Mouse (Mus musculus) left cerebral cortex, postnatal 36 days (tissue): ENCODE measurements around the gene Frem1. TPM values are rescaled to one million over a fixed set of nuclear protein-coding genes. Genes with fewer than 3 reads are reported as not detected.
A peak's percentile ranks its signal among the peaks of the same experiment; 100 is the strongest.

ENCODE experiments used
- DNase-seq, 2 experiments: peaks; one replicate each; pipeline ENCODE4 v3.0.0; 2021 to 2022; ENCODE audit warnings: low spot score in 2 of 2, mixed read lengths in 1 of 2
- intact Hi-C: fragments of 180-260 bp; cut with DNase I; formaldehyde crosslinking; loops from one replicate; pipeline ENCODE4 v1.15.1; 2025
- total RNA-seq, 2 experiments: library from RNA; stranded (reverse); gene quantifications; 2 replicates each; pipeline ENCODE4 v1.2.3; 2021

The Frem1 gene
- total RNA-seq, 2 experiments from 2014 or later, result 1.4 to 2.6 TPM

DNA sequence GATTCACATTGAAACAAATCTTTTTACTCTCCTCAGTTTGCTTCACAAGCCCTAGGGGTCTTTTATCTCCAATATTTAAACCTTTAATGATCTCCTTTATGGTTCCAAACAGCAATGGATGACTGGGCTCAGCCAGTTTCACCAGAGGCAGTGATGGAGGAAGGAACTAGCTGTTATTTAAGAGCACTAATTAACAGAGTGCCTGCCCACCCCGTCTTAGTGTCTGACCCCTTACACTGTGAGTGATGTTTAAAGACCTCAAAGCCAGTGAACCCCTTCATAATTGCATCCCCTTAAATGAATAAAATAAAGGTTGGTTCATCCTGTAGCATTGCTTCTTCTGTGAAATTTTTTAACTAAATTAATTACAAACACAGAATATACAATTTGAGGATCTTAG, 19.4 kb downstream of the Frem1 start:
- DNase-seq, result no peak

DNA sequence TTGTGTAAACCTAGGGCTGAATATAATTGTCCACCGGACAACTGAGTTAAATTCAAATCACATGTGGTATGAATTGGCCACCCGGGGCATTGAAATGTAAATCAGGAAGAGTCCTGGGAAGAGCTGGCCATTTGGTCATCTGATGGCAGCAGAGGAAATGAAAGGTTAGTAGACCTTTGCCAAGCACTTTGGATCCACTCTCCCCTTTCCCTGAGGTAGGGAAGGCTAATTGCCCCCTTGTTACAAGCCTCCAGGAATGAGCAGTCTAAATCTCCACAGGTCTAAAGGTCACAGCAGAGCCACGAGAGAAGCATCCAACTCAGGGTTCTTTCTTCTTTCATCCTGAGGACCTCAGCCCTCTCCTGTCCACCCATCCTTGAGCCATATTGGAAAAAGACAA, 20.5 kb downstream of the Frem1 start:
- intact Hi-C loops, result no loop called here
- no peak for DNase-seq

More for the DNA sequence above, 19.4 kb downstream of the Frem1 start:
- intact Hi-C loops, result no loop called here

DNA sequence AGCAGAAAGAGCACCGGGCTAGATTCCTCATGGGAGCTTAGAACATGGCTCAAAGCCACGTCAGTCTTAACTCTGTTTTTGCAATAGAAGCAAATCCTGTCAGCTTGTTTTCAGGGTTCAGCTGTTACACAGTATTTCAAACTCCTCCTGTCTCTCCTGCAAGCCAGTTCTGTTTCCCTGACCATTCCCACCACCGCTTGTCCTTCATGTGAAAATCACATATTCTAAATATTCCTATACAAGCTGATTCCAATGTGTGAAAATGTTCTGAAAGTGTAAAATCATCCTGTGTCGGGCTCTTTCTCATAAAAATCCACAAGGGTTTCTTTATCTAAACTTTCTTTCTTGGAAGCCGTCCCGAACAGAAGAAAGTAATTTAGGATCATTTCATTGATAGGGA, 22.0 kb downstream of the Frem1 start:
- intact Hi-C loops, result no loop called here
- DNase-seq, result no peak

DNA sequence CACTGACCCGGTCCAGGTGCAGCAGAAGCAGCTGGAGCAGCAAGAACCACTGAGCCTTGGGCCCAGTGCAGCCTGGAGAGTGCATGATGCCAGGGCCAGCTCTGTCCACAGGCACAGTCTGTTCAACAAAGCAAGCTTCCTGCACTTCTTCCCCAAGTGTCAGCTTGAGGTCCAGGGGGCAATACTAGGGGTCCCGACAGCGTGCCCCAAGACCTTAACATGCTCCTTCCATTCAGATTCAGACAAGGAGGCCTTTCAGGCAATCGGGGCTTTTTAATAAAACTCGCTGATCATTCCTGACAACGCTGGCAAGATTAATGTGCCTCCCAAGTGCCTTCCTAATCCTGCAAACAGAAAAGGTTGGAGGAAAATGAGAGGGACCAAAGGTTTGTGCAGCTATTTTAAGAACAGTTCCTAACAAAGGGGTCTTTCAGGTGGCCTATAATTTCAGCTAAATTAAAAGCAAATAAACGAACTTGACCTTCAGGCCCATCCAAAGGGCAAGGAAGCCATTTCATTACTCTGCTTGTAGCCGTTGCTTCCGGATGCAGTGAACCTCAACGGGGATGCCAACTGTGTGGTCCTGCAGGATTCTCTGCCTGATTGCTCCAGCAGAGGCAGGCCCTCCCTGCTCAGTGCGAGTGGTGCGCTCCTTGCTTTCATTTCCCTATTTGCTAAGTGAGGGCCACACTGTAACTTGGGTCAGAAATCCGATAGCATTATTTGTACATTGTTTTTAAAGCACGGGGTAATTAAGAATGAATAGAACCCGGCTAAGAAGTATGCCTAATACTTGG, 31.2 kb downstream of the Frem1 start:
- DNase-seq, result no peak

DNA sequence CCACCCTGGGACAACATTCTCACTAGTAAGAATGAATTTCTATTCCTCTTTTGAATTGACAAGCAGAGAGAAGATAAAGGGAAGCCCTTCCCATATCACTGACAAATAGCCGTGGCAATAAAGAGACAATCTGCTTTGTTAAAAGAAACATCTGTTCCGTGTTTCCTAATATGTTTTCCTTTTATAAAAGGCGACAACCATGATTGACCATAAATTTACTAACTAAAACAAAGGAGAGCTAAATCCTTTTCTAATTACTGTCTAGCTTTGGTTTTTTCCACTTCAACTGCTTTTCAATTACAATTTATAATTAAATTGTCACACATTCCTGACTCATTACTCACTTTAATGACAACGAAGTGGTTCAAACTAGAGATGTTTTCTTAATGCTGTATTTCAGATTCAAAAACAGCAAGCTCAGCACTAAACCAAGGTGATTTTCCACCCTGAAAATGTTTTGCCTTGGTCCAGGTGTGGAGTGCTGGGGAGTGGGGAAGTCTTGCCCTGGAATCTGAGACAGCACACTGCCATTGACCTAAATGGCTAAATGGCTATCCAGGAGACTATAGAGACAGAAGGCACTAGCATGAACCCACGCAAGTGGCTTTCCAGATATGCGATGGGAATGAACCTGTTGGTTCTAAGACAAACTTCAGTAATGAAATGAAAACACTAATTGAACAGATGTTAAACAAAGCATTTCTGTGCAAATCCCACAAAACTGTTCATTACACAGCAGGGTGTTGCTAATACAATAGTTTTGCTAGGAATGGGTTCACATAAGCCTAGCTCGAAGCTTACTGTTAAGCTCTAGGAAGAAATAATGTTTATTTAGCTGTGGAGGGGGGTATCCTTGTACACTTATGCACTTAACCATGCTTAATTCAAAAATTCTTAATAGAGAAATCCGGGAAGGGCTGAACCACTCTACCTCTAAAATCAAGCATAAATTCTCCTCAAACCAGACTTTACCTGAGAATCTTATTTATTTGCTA, 33.7 kb downstream of the Frem1 start:
- intact Hi-C loops, result no loop called here
- no peak for DNase-seq

More for the DNA sequence above, 31.2 kb downstream of the Frem1 start:
- intact Hi-C loops, result no loop called here

DNA sequence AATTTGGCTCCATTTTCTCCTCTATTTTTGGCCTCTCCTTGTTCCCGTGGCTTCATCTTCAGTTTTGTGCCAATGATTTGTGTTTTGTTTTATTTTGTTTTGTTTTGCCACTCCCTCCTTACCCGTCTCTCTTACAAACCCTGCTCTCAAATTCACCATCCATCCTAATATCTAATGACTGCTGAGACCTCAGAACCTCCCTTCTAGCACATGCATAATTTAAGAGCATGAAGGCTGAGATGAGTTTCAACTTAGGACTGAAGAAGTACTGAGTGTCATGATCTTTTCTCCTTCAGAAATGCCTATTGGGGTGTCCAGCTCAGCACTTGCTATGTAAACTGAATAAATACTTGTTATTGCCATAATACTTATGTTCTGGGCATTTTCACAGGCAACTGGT, 37.6 kb downstream of the Frem1 start:
- DNase-seq, result no peak
- intact Hi-C loops, result no loop called here

DNA sequence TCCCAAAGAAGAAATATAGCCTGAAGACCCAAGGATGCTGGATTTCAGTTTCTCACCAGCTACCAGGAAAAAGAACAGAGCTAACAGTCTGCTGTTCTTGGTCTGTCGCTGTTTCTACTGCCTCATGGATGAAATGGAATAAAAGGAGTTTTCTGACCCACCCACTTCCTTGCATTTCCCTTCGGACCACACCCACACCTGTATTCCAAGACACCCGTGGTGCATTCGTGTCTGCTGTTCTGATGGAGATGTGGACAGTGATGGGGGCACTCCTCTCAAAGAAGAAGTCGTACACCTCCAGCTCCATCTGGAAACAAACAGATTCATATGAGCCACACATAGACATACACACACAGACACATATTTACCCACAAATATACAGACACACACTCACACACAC, 48.1 kb downstream of the Frem1 start:
- intact Hi-C loops, result no loop called here
- DNase-seq, result no peak

DNA sequence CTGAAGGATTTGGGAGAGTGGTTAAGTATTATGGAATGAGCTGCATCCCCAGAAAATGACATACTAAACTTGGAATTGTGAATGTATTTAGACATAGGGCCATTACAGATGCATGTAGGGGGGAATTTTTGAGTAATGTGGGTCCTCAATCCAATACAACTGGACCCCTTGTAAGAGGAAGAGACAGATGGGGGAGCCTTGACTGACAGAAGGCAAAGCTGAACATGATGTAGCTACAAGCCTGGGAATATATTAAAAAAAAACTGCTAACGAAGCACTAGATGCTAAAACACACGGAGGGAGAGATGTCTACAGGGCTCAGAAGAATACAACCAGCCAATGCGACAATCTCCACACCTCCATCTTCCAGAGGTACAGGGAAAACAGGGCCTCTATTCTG, 60.1 kb downstream of the Frem1 start:
- intact Hi-C loops, result no loop called here
- DNase-seq, result no peak

DNA sequence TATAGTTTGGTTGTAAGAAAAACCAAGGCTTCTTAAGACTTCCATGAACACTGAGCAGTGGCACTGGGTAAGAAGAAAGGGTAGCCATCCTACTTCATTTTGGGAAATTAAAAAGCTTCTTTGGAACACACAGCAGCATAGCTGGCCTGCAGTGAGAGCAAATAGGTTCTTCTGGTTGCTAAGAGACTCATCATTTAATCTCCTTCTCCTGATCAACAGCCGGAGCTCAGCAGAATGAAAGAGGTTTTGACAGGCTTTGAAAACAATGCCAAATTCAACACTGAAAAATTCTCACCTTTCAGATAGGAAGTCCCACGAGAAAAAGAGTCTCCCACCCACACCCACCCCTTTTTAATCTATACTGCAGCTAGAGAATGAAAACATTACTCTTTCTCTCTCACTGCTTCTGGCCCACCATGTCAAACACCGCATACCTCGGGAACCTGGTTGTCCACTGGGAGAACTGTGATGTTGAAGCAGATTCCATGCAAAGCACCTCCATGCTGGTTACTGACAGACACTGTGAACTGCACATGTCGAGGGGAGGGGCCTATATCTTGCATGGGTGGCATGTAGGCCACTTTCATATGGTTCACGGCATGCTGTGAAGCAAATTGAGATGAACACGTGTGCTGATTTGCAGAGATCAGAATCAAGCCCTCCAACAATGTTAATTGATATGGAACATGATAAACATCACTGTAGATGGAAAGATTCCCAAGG, 61.0 kb downstream of the Frem1 start:
- intact Hi-C loops, result no loop called here
- no peak for DNase-seq

DNA sequence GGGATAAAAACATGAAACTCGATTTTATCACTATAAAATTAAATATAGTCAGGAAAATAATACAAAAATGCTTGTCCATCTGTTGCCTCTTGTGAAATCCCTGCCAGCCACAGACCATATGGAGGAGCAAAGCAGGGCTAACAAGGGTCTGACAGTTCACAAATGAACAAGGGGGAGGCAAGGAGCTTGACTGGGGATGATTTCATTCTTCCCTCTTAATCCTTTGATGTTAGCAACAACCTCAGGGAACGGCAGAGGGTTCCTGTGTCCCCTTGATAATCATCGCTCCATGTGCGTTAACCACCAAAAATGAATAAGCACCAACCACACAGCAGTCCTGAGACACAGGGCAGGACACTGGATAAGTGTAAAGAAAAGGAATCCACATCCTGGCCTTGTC, 79.8 kb downstream of the Frem1 start:
- DNase-seq, result no peak
- intact Hi-C loops, result no loop called here

DNA sequence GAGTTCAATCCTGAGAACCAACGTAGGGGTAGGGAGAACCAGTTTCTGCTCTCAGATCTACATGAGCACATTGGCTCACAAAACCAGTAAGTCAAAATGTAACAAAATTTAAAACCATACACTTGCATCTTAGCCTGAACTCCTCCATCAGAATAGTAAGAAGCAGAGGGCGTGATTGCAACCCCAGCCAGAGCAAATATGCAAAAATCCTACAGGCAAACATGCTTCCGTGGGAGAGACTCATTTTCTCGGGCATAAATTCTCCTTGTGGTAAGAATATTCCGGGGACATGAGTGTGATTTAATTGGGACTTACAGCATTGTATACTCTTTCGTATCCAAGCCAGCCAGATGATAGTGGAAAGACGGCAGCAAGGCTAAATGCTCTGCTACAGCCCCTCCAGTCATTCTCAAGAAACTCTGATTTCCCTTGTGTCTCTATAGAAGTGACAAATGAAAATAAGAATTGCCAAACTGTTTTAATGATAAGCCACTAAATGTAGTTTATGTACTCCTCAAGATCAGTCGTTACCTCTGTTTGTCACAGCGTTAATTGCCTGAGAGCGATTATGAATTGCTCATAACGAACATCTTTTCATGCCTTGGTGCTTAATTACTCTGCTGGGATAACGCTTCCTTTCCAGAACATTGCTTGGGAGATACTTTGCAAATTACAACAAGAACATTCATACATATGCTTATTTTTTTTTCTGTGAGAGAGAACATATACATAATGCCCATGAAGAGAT, 81.1 kb downstream of the Frem1 start:
- intact Hi-C loops, result no loop called here
- DNase-seq, result peak; percentile 9 to 18

DNA sequence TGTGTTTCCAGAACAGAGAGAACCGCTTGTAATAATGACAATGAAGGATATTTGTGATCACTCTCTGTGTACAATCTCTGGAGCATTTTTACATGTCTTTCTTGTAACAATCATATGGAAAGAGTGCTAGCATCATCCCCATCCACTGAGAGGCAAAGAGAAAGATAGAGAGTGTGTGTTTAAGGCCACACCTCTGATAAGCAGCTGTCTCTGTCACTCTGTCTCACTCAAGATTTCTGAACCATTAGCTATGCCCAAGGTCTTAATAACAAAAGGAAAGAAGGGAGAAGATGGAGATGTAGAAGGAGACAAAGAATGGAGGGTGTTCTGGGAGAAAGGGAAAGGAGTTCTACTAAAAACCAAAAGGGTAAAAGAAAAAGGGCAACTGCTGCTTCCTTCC, 91.1 kb downstream of the Frem1 start:
- intact Hi-C loops, result no loop called here

DNA sequence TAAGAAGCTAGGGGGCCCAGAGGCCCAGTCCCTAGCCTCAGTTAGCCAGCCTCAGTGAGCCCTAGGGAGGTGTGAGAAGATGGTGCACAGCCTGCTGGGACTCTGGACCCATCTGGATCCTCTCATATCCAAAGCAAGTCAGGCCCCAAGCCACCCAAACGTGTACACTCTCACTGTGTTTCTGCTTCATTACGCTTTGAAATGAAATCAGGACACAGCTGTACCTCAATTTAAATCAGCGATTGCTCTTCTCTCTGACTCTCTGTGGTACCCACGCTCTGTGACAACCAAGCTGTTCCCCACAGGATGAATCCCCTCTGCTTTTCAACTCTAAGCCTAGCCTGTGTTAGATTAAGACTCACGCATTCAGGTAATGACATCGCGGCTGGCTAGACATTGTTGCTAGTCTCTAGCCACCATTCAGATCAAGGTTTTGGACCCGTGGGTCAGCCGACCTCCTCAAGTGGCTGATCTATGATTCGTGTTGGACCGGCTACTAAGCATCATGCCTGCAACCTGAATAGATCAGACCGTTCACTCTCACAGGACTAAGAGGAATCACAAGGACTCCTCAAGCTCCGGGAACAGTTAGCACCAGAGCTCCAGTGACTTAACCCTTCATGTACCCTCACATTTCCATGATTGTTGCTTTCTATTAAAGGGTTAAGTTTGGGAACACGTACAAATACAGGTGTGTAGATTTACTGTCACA, 94.2 kb downstream of the Frem1 start:
- no peak for DNase-seq
- intact Hi-C loops, result no loop called here

More for the DNA sequence above, 91.1 kb downstream of the Frem1 start:
- DNase-seq, result no peak

DNA sequence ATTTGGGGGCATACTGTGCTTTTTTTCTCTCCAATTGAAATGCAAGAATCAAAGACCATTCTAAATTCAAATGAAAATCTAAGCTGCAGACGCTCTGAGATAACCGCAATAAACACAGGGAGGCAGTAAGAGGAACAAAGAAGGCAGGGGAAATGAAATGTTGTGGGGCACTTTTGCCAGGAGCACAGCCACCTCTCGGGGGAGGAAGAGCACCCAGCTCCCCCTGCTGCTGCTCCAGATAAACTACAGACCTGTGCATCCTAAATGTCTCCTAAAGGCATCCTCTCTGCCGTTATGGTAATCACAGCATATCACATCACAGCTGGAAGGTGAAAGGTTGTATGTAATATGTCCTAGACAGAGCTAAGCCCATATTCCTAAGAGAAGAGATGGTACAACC, 98.1 kb downstream of the Frem1 start:
- intact Hi-C loops, result no loop called here
- no peak for DNase-seq

DNA sequence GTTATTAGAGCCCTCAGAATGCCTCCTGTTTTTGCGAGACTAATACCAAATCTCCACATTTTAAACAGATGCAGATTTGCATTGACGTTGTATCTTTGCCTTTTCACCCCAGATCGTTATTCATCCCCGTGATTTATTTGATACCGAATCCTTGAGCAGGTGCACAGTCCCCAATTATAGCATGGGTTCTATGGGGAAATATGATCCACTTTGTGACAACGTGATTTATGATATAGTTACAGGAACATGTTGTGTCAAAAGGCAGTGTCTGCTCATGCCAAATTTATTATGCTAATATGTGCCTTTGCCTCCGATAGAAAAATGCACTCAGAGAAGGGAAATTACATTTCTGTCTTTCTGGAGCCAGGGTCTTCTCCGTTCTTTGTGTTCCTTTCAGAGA, 102.6 kb downstream of the Frem1 start:
- intact Hi-C loops, result loop anchor here (5.0 kb wide), 1 partner anchor 233 kb away; no protein-coding TSS in a partner anchor
- DNase-seq, result no peak

DNA sequence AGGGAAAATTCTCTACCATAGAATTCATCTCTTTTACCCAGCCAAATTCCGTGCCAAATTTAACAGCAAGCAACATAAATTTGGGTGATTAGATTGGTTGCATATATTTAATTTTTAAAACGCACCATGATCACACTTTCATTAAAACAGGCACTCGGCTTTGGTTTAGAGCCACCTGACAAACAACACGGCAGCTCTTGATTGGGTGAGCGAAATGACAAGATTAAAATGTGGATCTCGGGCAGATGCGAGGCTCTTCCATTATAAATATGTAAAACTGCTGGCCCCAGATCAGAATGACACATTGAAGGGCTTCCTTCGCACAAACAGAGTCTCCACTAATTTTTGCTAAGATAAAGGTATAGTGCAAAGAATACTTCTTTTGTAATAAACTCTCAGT, 105.4 kb downstream of the Frem1 start:
- intact Hi-C loops, result loop anchor here (5.0 kb wide), 1 partner anchor 236 kb away; no protein-coding TSS in a partner anchor
- DNase-seq, result no peak

DNA sequence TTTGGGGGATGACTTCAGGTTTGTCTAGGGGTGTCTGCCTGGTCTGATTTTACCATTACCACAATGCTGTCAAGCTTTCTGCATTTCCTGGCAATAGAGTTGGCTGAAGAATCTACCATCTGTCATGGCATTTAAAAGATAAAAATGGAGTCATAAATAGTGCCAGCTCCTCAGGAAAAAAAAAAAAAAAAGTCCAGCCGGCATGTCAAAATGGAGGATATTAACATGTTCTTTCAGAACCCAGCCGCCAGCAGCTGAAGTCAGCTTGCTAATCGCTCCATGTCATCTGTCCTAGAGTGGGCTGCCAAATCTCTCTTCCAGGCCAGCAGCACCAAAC, 105.9 kb downstream of the Frem1 start:
- peak in 1 of 2 experiments; percentile 41 for DNase-seq
- intact Hi-C loops, result loop anchor here (5.0 kb wide), 1 partner anchor 236 kb away; no protein-coding TSS in a partner anchor

DNA sequence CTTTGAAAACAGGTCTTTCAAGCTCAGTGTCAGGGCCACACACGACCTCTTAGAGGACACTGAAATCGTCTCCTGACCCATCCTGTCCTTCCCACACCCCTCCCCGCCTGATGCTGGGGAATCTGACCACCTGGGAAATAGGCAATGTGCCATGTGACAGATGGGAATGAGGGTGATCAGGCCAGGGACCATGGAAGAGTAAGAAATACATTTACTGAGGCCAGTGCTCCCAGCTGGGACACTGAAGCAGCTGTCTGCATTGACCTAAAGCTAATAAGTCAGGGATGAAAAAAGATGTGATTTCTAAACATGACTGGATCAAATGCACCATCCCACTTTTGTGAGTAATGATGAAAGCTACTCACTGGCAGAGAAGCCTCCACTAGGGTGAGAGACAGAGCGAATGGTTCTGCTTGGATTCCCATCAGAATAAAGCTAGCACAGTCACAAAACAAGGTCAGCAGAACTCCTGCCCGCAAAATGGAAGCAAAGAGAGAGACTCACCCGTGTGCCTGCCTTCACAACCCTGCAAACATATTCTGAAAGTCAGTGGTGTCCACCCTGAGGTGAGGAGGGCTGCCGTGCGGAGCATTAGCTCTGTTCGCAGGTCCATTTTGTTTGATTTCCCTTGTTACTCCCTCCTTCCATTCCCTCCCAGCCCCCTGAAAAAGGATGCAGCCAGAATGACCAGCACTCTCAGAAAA, 106.4 kb downstream of the Frem1 start:
- intact Hi-C loops, result loop anchor here (5.0 kb wide), 1 partner anchor 237 kb away; no protein-coding TSS in a partner anchor
- peak in 1 of 2 experiments; percentile 19 for DNase-seq
